ENCODE assay signal across 30 mouse cellular contexts in the genomic region with DNA sequence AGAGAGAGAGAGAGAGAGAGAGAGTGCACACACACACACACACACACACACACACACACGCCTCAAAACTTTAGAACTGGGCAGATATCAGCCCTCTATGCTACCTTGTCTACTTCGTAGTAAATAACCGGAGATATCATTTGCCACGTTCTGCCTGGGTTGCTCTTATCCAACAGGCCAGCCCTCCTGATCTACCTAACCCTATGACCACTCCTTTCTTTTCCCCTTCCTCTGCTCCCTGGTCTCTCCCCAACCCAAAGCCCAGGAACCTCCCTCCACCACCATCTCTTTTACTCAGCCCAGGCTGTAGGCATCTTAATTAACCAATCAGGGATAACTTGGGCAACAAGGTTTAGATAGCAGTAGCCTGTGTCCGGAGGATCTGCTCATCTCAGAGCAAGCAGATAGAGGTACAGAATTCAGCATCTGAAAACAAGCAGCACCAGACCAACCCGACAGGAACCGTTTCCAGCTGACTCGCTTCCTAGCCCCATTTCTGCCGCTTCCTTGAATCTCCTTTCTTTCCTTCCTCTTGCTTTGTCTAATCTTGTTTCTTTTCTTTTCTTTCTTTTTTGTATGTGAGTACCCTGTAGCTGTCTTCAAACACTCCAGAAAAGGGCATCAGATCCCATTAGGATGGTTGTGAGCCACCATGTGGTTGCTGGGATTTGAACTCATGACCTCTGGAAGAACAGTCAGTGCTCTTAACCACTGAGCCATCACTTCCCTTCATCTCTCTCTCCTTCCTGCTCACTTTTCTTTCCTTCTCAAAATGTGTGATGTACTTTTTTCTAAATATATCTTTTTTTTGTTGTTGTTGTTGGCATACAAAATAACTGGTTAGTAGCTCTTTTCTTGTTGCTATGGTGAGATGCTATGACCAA. TPM values are rescaled to one million over a fixed set of nuclear protein-coding genes. Genes with fewer than 3 reads are reported as not detected.
A peak's percentile ranks its signal among the peaks of the same experiment; 100 is the strongest.
DNase-seq lines count a peak whose midpoint lies in the region; ATAC-seq lines count a peak whose summit lies in the region.
"Had no signal": no experiment of that assay in that cellular context is flagged by ENCODE, and none has a peak within 500 bp of the region (broad histone marks: within the 10 kb centered on the region; RNA-seq: fewer than 3 reads in every experiment).

No protein-coding gene starts in this region.

- no peaks in the 10 kb centered on the region for H3K36me3 ChIP-seq in kidney, embryonic 15.5 days
- H3K36me3 ChIP-seq in kidney, embryonic 16.5 days (ENCODE audit: insufficient read depth, low read length): no peaks in the 10 kb centered on the region
- H3K36me3 ChIP-seq in liver, embryonic 15.5 days (replicated peaks): no peaks in the 10 kb centered on the region
- H3K36me3 ChIP-seq in intestine, embryonic 15.5 days: no peaks in the 10 kb centered on the region
- H3K36me3 ChIP-seq: forebrain, embryonic 10.5 days; heart, embryonic 15.5 days; hindbrain, embryonic 13.5 days; limb, embryonic 13.5 days; neural tube, embryonic 15.5 days had no signal

- 0 out of 2 replicates have a peak, but pooled peaks have one; percentile 16 for ATAC-seq in kidney, embryonic 15.5 days (replicated peaks; ENCODE audit: low FRiP score)
- no peak for ATAC-seq in kidney, embryonic 16.5 days (ENCODE audit: low FRiP score, low TSS enrichment)
- peak; percentile 65 for ATAC-seq in erythroid progenitor cell, adult 5-6 weeks (replicated peaks; ENCODE audit: low FRiP score, poor library complexity, severe bottlenecking)
- peak; percentile 90 for ATAC-seq in liver, embryonic 15.5 days (ENCODE audit: insufficient read depth)
- no peak for ATAC-seq in intestine, embryonic 15.5 days
- ATAC-seq: forebrain, postnatal 0 days; midbrain, embryonic 16.5 days; Patski had no signal

- no peak overlapping the region for H3K4me3 ChIP-seq in kidney, embryonic 15.5 days (replicated peaks)
- no peak overlapping the region for H3K4me3 ChIP-seq in kidney, embryonic 16.5 days (ENCODE audit: low read length)
- H3K4me3 ChIP-seq in liver, embryonic 15.5 days (replicated peaks): no peak overlapping the region
- no peak overlapping the region for H3K4me3 ChIP-seq in intestine, embryonic 15.5 days (replicated peaks)
- H3K4me3 ChIP-seq: forebrain, embryonic 10.5 days; heart, adult 2 months; heart, embryonic 15.5 days; hindbrain, embryonic 13.5 days; limb, embryonic 13.5 days; megakaryocyte, embryonic 14.5 days; myocyte; neural tube, embryonic 15.5 days had no signal

- H3K4me1 ChIP-seq in kidney, embryonic 15.5 days: 0 out of 2 replicates have a peak, but pooled peaks cover 3% of the 10 kb centered on the region
- H3K4me1 ChIP-seq in kidney, embryonic 16.5 days (ENCODE audit: insufficient read depth, low read length): no peaks in the 10 kb centered on the region; the same call in 1 of the 2 replicates
- H3K4me1 ChIP-seq in liver, embryonic 15.5 days (replicated peaks): peaks cover 28% of the 10 kb centered on the region
- H3K4me1 ChIP-seq in intestine, embryonic 15.5 days (replicated peaks): no peaks in the 10 kb centered on the region
- H3K4me1 ChIP-seq: limb, embryonic 13.5 days had no signal

- DNase-seq in embryo, embryonic 11 days: no peak
- DNase-seq in thymus, postnatal 36 days: no peak
- DNase-seq in left cerebral cortex, postnatal 10 days (ENCODE audit: extremely low spot score in 1 of 2, low spot score in 2 of 2): no peak
- DNase-seq: adrenal gland, adult 8-10 months; gastrocnemius, postnatal 36 days had no signal

- no peaks in the 10 kb centered on the region for H3K27me3 ChIP-seq in kidney, embryonic 15.5 days
- H3K27me3 ChIP-seq in kidney, embryonic 16.5 days (ENCODE audit: insufficient read depth, low read length): no peaks in the 10 kb centered on the region
- H3K27me3 ChIP-seq in liver, embryonic 15.5 days: no peaks in the 10 kb centered on the region
- H3K27me3 ChIP-seq in intestine, embryonic 15.5 days (replicated peaks): no peaks in the 10 kb centered on the region
- H3K27me3 ChIP-seq: heart, embryonic 15.5 days; hindbrain, embryonic 13.5 days; limb, embryonic 13.5 days; neural tube, embryonic 15.5 days; Patski had no signal

- intact Hi-C loops in left cerebral cortex, postnatal 10 days (cut with DNase I): loop anchor here (5.0 to 10.0 kb wide), 3 partner anchors 53 to 661 kb away; no protein-coding TSS in a partner anchor

- H3K9me3 ChIP-seq in kidney, embryonic 15.5 days (replicated peaks): no peaks in the 10 kb centered on the region
- no peaks in the 10 kb centered on the region for H3K9me3 ChIP-seq in kidney, embryonic 16.5 days (ENCODE audit: low read length)
- H3K9me3 ChIP-seq in liver, embryonic 15.5 days (replicated peaks): no peaks in the 10 kb centered on the region
- no peaks in the 10 kb centered on the region for H3K9me3 ChIP-seq in intestine, embryonic 15.5 days
- H3K9me3 ChIP-seq: forebrain, embryonic 10.5 days; heart, embryonic 15.5 days; hindbrain, embryonic 13.5 days; limb, embryonic 13.5 days; megakaryocyte, embryonic 14.5 days; neural tube, embryonic 15.5 days had no signal

- H3K27ac ChIP-seq in kidney, embryonic 15.5 days: no peak overlapping the region
- no peak overlapping the region for H3K27ac ChIP-seq in kidney, embryonic 16.5 days (ENCODE audit: low read length)
- peak overlapping the region; percentile 68 for H3K27ac ChIP-seq in liver, embryonic 15.5 days (replicated peaks)
- H3K27ac ChIP-seq in intestine, embryonic 15.5 days: no peak overlapping the region
- H3K27ac ChIP-seq: forebrain, embryonic 10.5 days; heart, adult 2 months; heart, embryonic 15.5 days; hindbrain, embryonic 13.5 days; limb, embryonic 13.5 days; neural tube, embryonic 15.5 days had no signal

- no peak overlapping the region for H3K9ac ChIP-seq in kidney, embryonic 15.5 days
- H3K9ac ChIP-seq in kidney, embryonic 16.5 days (replicated peaks; ENCODE audit: low read length): no peak overlapping the region
- no peak overlapping the region for H3K9ac ChIP-seq in liver, embryonic 15.5 days
- H3K9ac ChIP-seq in intestine, embryonic 15.5 days: no peak overlapping the region
- H3K9ac ChIP-seq: forebrain, postnatal 0 days; heart, embryonic 15.5 days; hindbrain, embryonic 13.5 days; limb, embryonic 13.5 days; lung, embryonic 14.5 days; neural tube, embryonic 15.5 days had no signal

- no peak overlapping the region for H3K4me2 ChIP-seq in kidney, embryonic 15.5 days
- H3K4me2 ChIP-seq in kidney, embryonic 16.5 days (replicated peaks; ENCODE audit: low read depth, low read length): no peak overlapping the region
- peak overlapping the region; percentile 39 for H3K4me2 ChIP-seq in liver, embryonic 15.5 days
- H3K4me2 ChIP-seq in intestine, embryonic 15.5 days (replicated peaks): no peak overlapping the region
- H3K4me2 ChIP-seq: heart, embryonic 15.5 days; hindbrain, embryonic 13.5 days; limb, embryonic 13.5 days; lung, embryonic 14.5 days; neural tube, embryonic 15.5 days had no signal

- 92% methylated on average over 9 of the region's 9 CpGs for WGBS in kidney, embryonic 15.5 days
- WGBS in kidney, embryonic 16.5 days: 93% methylated on average over 9 of the region's 9 CpGs
- WGBS in liver, embryonic 15.5 days (ENCODE audit: insufficient replicate concordance): 41% methylated on average over 9 of the region's 9 CpGs
- 91% methylated on average over 9 of the region's 9 CpGs for WGBS in intestine, embryonic 15.5 days

RNA-seq across cellular contexts. Expression of a gene that starts 2.2 kb away (rescaled TPM):
- polyA plus RNA-seq in kidney, embryonic 15.5 days (2015; fragmentation: Nextera tagmentation; extraction: Ambion mirVana): not detected in 2 replicates
- polyA plus RNA-seq in kidney, embryonic 16.5 days (2015; fragmentation: Nextera tagmentation; extraction: Ambion mirVana): not detected in 2 replicates
- total RNA-seq in erythroid progenitor cell, adult 5-6 weeks (2015; ENCODE audit: low replicate concordance): 14.3 TPM in 1 of 2 replicates, not detected in the other
- 5.5 TPM in 1 of 2 replicates, not detected in the other for total RNA-seq in erythroid progenitor cell, adult 5-6 weeks (2017; ENCODE audit: low replicate concordance)
- not detected in 2 replicates for polyA plus RNA-seq in liver, embryonic 15.5 days (2015; fragmentation: Nextera tagmentation; extraction: Ambion mirVana)
- total RNA-seq in left cerebral cortex, postnatal 10 days (2021): not detected
- polyA plus RNA-seq in intestine, embryonic 15.5 days (2015; fragmentation: Nextera tagmentation; extraction: Ambion mirVana): not detected in 2 replicates
- total RNA-seq: adrenal gland, adult 8-10 months; forebrain, postnatal 0 days; gastrocnemius, postnatal 36 days; heart, adult 2 months; heart, postnatal 36 days; layer of hippocampus, adult 8-10 months; layer of hippocampus, postnatal 36 days; left cerebral cortex, postnatal 25 days had no signal
- polyA plus RNA-seq: cerebellum, adult 2 months; embryonic facial prominence, embryonic 14.5 days; forebrain, embryonic 10.5 days; forebrain, postnatal 0 days; heart, adult 2 months; heart, embryonic 15.5 days; hindbrain, embryonic 13.5 days; limb, embryonic 13.5 days; lung, embryonic 14.5 days; midbrain, embryonic 16.5 days; myocyte; neural tube, embryonic 15.5 days; Patski; stomach, embryonic 16.5 days; thymus, adult 2 months had no signal

RNA-seq across cellular contexts. Expression of a gene that starts 6.1 kb away (rescaled TPM):
- 0.53 and 0.59 TPM in 2 replicates for polyA plus RNA-seq in kidney, embryonic 15.5 days (2015; fragmentation: Nextera tagmentation; extraction: Ambion mirVana)
- 0.49 and 0.55 TPM in 2 replicates for polyA plus RNA-seq in kidney, embryonic 16.5 days (2015; fragmentation: Nextera tagmentation; extraction: Ambion mirVana)
- not detected in 2 replicates for total RNA-seq in erythroid progenitor cell, adult 5-6 weeks (2015; ENCODE audit: low replicate concordance)
- total RNA-seq in erythroid progenitor cell, adult 5-6 weeks (2017; ENCODE audit: low replicate concordance): 0.51 TPM in 1 of 2 replicates, not detected in the other
- polyA plus RNA-seq in liver, embryonic 15.5 days (2015; fragmentation: Nextera tagmentation; extraction: Ambion mirVana): 0.03 and 0.12 TPM in 2 replicates
- 1 to 10 TPM; 1.4 TPM for total RNA-seq in left cerebral cortex, postnatal 10 days (2021)
- polyA plus RNA-seq in intestine, embryonic 15.5 days (2015; fragmentation: Nextera tagmentation; extraction: Ambion mirVana): 0.98 and 1.3 TPM in 2 replicates
- polyA plus RNA-seq: Patski had no signal

RNA-seq across cellular contexts. Expression of a gene that starts 41.6 kb away (rescaled TPM):
- polyA plus RNA-seq in kidney, embryonic 15.5 days (2015; fragmentation: Nextera tagmentation; extraction: Ambion mirVana): 12.3 and 12.5 TPM in 2 replicates
- 10.3 and 16.3 TPM in 2 replicates for polyA plus RNA-seq in kidney, embryonic 16.5 days (2015; fragmentation: Nextera tagmentation; extraction: Ambion mirVana)
- total RNA-seq in erythroid progenitor cell, adult 5-6 weeks (2015; ENCODE audit: low replicate concordance): 0.36 TPM in 1 of 2 replicates, not detected in the other
- total RNA-seq in erythroid progenitor cell, adult 5-6 weeks (2017; ENCODE audit: low replicate concordance): 3.3 TPM in 1 of 2 replicates, not detected in the other
- 14.8 and 16.7 TPM in 2 replicates for polyA plus RNA-seq in liver, embryonic 15.5 days (2015; fragmentation: Nextera tagmentation; extraction: Ambion mirVana)
- total RNA-seq in left cerebral cortex, postnatal 10 days (2021): 10 to 100 TPM in 1 of 2 experiments, 1 to 10 TPM in 1; 9.0 to 13.0 TPM
- 8.6 and 9.8 TPM in 2 replicates for polyA plus RNA-seq in intestine, embryonic 15.5 days (2015; fragmentation: Nextera tagmentation; extraction: Ambion mirVana)

RNA-seq across cellular contexts. Expression of a gene that starts 42.3 kb away (rescaled TPM):
- polyA plus RNA-seq in kidney, embryonic 15.5 days (2015; fragmentation: Nextera tagmentation; extraction: Ambion mirVana): 5.9 and 6.1 TPM in 2 replicates
- polyA plus RNA-seq in kidney, embryonic 16.5 days (2015; fragmentation: Nextera tagmentation; extraction: Ambion mirVana): 4.1 and 5.4 TPM in 2 replicates
- total RNA-seq in erythroid progenitor cell, adult 5-6 weeks (2015; ENCODE audit: low replicate concordance): 39.8 and 41.1 TPM in 2 replicates
- 42.1 and 49.1 TPM in 2 replicates for total RNA-seq in erythroid progenitor cell, adult 5-6 weeks (2017; ENCODE audit: low replicate concordance)
- polyA plus RNA-seq in liver, embryonic 15.5 days (2015; fragmentation: Nextera tagmentation; extraction: Ambion mirVana): 3.1 and 3.5 TPM in 2 replicates
- 10 to 100 TPM; 12.8 TPM for total RNA-seq in left cerebral cortex, postnatal 10 days (2021)
- 4.0 and 5.2 TPM in 2 replicates for polyA plus RNA-seq in intestine, embryonic 15.5 days (2015; fragmentation: Nextera tagmentation; extraction: Ambion mirVana)

Comparison
In these comparisons a context has a peak if more than half of its experiments do, and no peak if none do; other contexts are left out.
1. ATAC-seq: peak in kidney, embryonic 15.5 days (single experiment), erythroid progenitor cell, adult 5-6 weeks (single experiment) and liver, embryonic 15.5 days (single experiment); none in kidney, embryonic 16.5 days (single experiment) and intestine, embryonic 15.5 days (single experiment).